Mouse (Mus musculus) liver, embryonic 14.5 days (tissue): Measurements from ENCODE around the gene Zfhx2.

Source experiments
- CTCF ChIP-seq: IDR thresholded peaks from 2 replicates; pipeline ENCODE4 v1.5.1; 2016; ENCODE audit warnings: antibody characterized with exemption, low read depth, control low read depth
- EP300 ChIP-seq: IDR thresholded peaks from 2 replicates; pipeline ENCODE4 v1.6.1; 2016; ENCODE audit warnings: antibody characterized with exemption, low read depth

DNA sequence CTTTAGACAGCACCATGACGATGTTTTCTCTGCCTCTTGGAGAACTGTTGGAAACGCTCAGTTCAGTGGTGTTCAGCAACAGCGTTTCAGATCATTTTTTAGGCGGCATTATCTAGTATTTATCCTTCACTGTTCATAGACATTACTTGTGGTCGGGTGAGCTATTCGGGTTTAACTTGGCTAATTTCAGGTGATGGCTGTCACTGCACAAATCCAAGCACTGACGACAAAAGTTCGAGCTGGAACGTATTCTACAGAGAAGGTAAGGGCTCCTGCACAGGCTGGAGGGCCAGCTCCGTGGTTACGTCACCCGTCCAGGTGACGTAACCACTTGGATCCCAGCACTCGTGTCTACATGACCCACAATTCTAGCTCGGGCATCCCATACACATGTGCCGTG is 75.2 kb downstream of the Zfhx2 start:
- TF ChIP-seq CTCF (no peak), EP300 (no peak)
